Mouse (Mus musculus) monocyte, adult 2 months (primary cell): ENCODE results near the gene Apex1.
"Not testable (repeated sequence)": the region's sequence is repeated elsewhere in the genome, so short reads cannot be mapped to it uniquely, and the experiment has no call there.

ENCODE experiments used
- DNase-seq, 2 experiments: peaks; one replicate each; pipeline ENCODE4 v3.0.0; 2022; ENCODE audit warnings: low spot score in 2 of 2, low read depth in 1 of 2

The Apex1 gene

GRCm38 (mm10) chr14:50968216-50968980 is 43.6 kb downstream of the Apex1 start:
- DNase-seq = no peak

GRCm38 (mm10) chr14:50969041-50969440 is 44.3 kb downstream of the Apex1 start:
- DNase-seq = no peak

GRCm38 (mm10) chr14:50969558-50970544 is 45.1 kb downstream of the Apex1 start:
- no peak for DNase-seq

GRCm38 (mm10) chr14:50970822-50971221 is 46.1 kb downstream of the Apex1 start:
- no peak for DNase-seq

GRCm38 (mm10) chr14:50973054-50973453 is 48.3 kb downstream of the Apex1 start:
- not testable (repeated sequence) for DNase-seq

GRCm38 (mm10) chr14:50973700-50974099 is 48.9 kb downstream of the Apex1 start:
- no peak for DNase-seq

GRCm38 (mm10) chr14:50975001-50975400 is 50.2 kb downstream of the Apex1 start:
- no peak for DNase-seq

- DNase-seq = no peak
Observed at GRCm38 (mm10) chr14:50976674-50977073, 51.9 kb downstream of the Apex1 start.
